ENCODE assay signal across 12 mouse cellular contexts in genomic region chr11:52749988-52750387, GRCm38 (mm10). TPM values are rescaled to one million over a fixed set of nuclear protein-coding genes. Genes with fewer than 3 reads are reported as not detected.
"Had no signal": no experiment of that assay in that cellular context is flagged by ENCODE, and none has a peak within 500 bp of the region (broad histone marks: within the 10 kb centered on the region; RNA-seq: fewer than 3 reads in every experiment).

No protein-coding gene starts in this region.

- H3K27ac ChIP-seq: kidney, embryonic 15.5 days; limb, embryonic 13.5 days; liver, embryonic 14.5 days; midbrain, embryonic 10.5 days; stomach, embryonic 15.5 days had no signal

- H3K36me3 ChIP-seq: kidney, embryonic 15.5 days; limb, embryonic 13.5 days; midbrain, embryonic 10.5 days; stomach, embryonic 15.5 days had no signal

- H3K9me3 ChIP-seq: kidney, embryonic 15.5 days; limb, embryonic 13.5 days; midbrain, embryonic 10.5 days; stomach, embryonic 15.5 days had no signal

- H3K27me3 ChIP-seq: kidney, embryonic 15.5 days; stomach, embryonic 15.5 days had no signal

- H3K4me2 ChIP-seq: kidney, embryonic 15.5 days; limb, embryonic 13.5 days; stomach, embryonic 15.5 days had no signal

- DNase-seq: kidney, adult 11 months; kidney, postnatal 14 days; left cerebral cortex, postnatal 4 days; lung, adult 18-20 months; right cerebral cortex, postnatal 14 days; thymus, postnatal 36 days had no signal

- H3K4me3 ChIP-seq: kidney, embryonic 15.5 days; limb, embryonic 13.5 days; midbrain, embryonic 10.5 days; stomach, embryonic 15.5 days had no signal

- H3K9ac ChIP-seq: kidney, embryonic 15.5 days; limb, embryonic 13.5 days; liver, embryonic 14.5 days; stomach, embryonic 15.5 days had no signal

- H3K4me1 ChIP-seq: limb, embryonic 13.5 days; stomach, embryonic 15.5 days had no signal

RNA-seq across cellular contexts. Expression of gene Fstl4, which starts 14.4 kb away (rescaled TPM):
- polyA plus RNA-seq: liver, adult 2 months had no signal
